Mouse (Mus musculus): ENCODE results near the gene Gm6583.

- no peak for TF ChIP-seq POLR2A (IDR thresholded peaks at IDR 0.05; ENCODE audit: low read depth, low read length)
- no peak for TF ChIP-seq CTCF (IDR thresholded peaks at IDR 0.05; ENCODE audit: extremely low read depth, insufficient read depth, insufficient read length, insufficient replicate concordance)
Observed at GRCm38 (mm10) chr5:112393741-112394414, 38.0 kb upstream of the Gm6583 start.
